Mouse (Mus musculus) liver, embryonic 12.5 days (tissue): ENCODE measurements around the gene Limch1. TPM values are rescaled to one million over a fixed set of nuclear protein-coding genes. Genes with fewer than 3 reads are reported as not detected.

Experiments used
- ATAC-seq: fragments of 200-750 bp; cut with Nextera tagmentation; 2 replicates; pipeline ENCODE4 v1.8.0; 2017; ENCODE audit warnings: moderate number of reproducible peaks, mild to moderate bottlenecking, moderate library complexity
- H3K27ac ChIP-seq: fragments of 300-500 bp; sonication (generic); 2 replicates; pipeline ENCODE4 v1.5.1; 2016; ENCODE audit warnings: mild to moderate bottlenecking
- H3K27me3 ChIP-seq: fragments of 300-500 bp; sonication (generic); replicated peaks from 2 replicates; pipeline ENCODE4 v1.6.1; 2016; ENCODE audit warnings: mild to moderate bottlenecking, moderate library complexity
- H3K36me3 ChIP-seq: fragments of 300-500 bp; sonication (generic); 2 replicates; pipeline ENCODE4 v1.6.1; 2016; ENCODE audit warnings: mild to moderate bottlenecking, moderate library complexity
- H3K4me1 ChIP-seq: fragments of 300-500 bp; sonication (generic); 2 replicates; pipeline ENCODE4 v1.6.1; 2016
- H3K4me2 ChIP-seq: fragments of 300-500 bp; sonication (generic); 2 replicates; pipeline ENCODE4 v1.6.1; 2016; ENCODE audit warnings: mild to moderate bottlenecking, moderate library complexity
- H3K4me3 ChIP-seq: fragments of 300-500 bp; sonication (generic); 2 replicates; pipeline ENCODE4 v1.5.1; 2016; ENCODE audit warnings: mild to moderate bottlenecking, moderate library complexity
- H3K9ac ChIP-seq: fragments of 300-500 bp; sonication (generic); 2 replicates; pipeline ENCODE4 v1.6.1; 2016; ENCODE audit warnings: mild to moderate bottlenecking, moderate library complexity
- H3K9me3 ChIP-seq: fragments of 300-500 bp; sonication (generic); replicated peaks from 2 replicates; pipeline ENCODE4 v1.6.1; 2016; ENCODE audit warnings: mild to moderate bottlenecking, moderate library complexity
- WGBS: fragments of 180-500 bp; shearing (Covaris S2); methylation state at CpG from one replicate; pipeline ENCODE4 v1.1.7; 2016; ENCODE audit not compliant: insufficient replicate concordance; 5-methylcytosine and 5-hydroxymethylcytosine counted together
- polyA plus RNA-seq: library from polyadenylated mRNA; unstranded; fragments of >200 nt; fragmentation: Nextera tagmentation; extraction: Ambion mirVana; gene quantifications from 2 replicates; pipeline ENCODE4 v1.2.1, GENCODE M21; 2016

Gene Limch1
- polyA plus RNA-seq, 1 experiment from 2014 or later = 3.8 TPM

GRCm38 (mm10) chr5:66898252-66898651 lies 152.6 kb downstream of the Limch1 start:
- no peak for ATAC-seq
- H3K9me3 ChIP-seq = no peaks in the 10 kb centered on the region

DNA sequence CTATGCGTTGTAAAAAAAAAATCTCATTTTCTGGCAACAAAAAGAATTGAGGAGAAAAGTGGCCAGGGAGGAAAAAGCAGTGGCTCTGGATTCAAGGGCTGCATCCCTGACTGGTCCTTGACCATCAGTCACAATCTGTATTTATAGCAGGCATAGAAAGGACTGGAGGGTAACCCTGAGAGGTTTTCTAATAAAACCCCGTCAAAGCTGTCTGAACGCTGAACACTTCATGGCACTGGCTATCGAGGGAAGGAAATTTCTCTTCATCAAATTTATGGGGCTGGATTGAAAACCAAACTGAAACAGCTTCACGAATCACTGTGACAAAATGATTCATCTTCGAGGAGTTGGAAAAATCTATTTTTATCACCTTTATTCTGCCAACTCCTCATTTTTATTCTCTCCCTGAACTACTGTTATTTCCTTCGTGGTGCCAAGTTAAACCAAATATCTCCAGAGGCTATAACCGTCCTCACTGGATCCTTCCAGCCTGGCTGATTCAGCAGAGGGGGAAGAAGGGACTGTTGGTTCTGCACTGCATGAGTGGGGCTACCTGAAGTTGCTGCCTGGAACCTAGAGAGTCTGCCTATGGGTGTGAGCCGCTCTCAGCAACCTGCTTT lies 153.3 kb downstream of the Limch1 start:
- no peak for ATAC-seq
- Histone ChIP-seq H3K27me3 (no peaks in the 10 kb centered on the region), H3K4me3 (no peak overlapping the region), H3K4me1 (no peaks in the 10 kb centered on the region), H3K4me2 (no peak overlapping the region), H3K27ac (no peak overlapping the region), H3K36me3 (no peaks in the 10 kb centered on the region), H3K9ac (no peak overlapping the region), H3K9me3 (no peaks in the 10 kb centered on the region)
- 65% methylated on average over 9 of the region's 9 CpGs for WGBS

More at GRCm38 (mm10) chr5:66898252-66898651, 152.6 kb downstream of the Limch1 start:
- H3K27ac ChIP-seq = no peak overlapping the region
- H3K4me1 ChIP-seq = no peaks in the 10 kb centered on the region
- H3K9ac ChIP-seq = no peak overlapping the region
- no peak overlapping the region for H3K4me2 ChIP-seq
- H3K27me3 ChIP-seq = no peaks in the 10 kb centered on the region
- 70% methylated on average over 1 of the region's 1 CpGs for WGBS
- H3K4me3 ChIP-seq = no peak overlapping the region
- no peaks in the 10 kb centered on the region for H3K36me3 ChIP-seq

DNA sequence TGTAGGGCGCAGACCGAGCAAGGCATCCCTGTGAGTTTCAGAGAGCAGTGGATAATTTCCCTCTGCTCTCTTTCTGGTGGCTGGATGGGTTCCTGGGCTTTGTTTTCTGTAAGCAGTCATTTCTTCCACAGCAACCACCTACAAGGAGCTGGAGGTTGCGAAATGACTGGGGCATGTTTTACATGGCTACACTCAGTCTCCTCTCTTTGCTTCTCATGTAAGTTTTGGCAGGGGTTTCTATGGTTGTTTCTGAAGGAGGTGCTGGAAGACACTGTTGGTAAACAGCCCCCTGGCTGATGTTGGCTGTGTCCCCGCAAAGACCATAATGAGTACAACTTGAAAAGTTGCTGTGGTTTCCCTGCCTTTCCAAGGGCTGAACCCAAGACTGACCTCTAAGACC lies 155.5 kb downstream of the Limch1 start:
- H3K36me3 ChIP-seq = no peaks in the 10 kb centered on the region
- H3K4me3 ChIP-seq = no peak overlapping the region
- H3K4me2 ChIP-seq = no peak overlapping the region
- H3K4me1 ChIP-seq = no peaks in the 10 kb centered on the region
- no peak for ATAC-seq
- H3K9me3 ChIP-seq = no peaks in the 10 kb centered on the region
- no peak overlapping the region for H3K9ac ChIP-seq
- WGBS = 79% methylated on average over 4 of the region's 4 CpGs
- H3K27ac ChIP-seq = no peak overlapping the region
- H3K27me3 ChIP-seq = no peaks in the 10 kb centered on the region

- no peaks in the 10 kb centered on the region for H3K9me3 ChIP-seq
- H3K4me2 ChIP-seq = no peak overlapping the region
- WGBS = 63% methylated on average over 6 of the region's 6 CpGs
- H3K4me1 ChIP-seq = no peaks in the 10 kb centered on the region
- no peak overlapping the region for H3K4me3 ChIP-seq
- H3K27ac ChIP-seq = no peak overlapping the region
- no peaks in the 10 kb centered on the region for H3K36me3 ChIP-seq
- H3K9ac ChIP-seq = no peak overlapping the region
- ATAC-seq = no peak
- no peaks in the 10 kb centered on the region for H3K27me3 ChIP-seq
Observed at GRCm38 (mm10) chr5:66904835-66905234, 159.2 kb downstream of the Limch1 start.

- no peaks in the 10 kb centered on the region for H3K27me3 ChIP-seq
- H3K4me1 ChIP-seq = no peaks in the 10 kb centered on the region
- no peaks in the 10 kb centered on the region for H3K36me3 ChIP-seq
- no peak overlapping the region for H3K4me3 ChIP-seq
- H3K27ac ChIP-seq = no peak overlapping the region
- no peak for ATAC-seq
- no peak overlapping the region for H3K4me2 ChIP-seq
- H3K9me3 ChIP-seq = no peaks in the 10 kb centered on the region
- WGBS = 71% methylated on average over 9 of the region's 9 CpGs
- no peak overlapping the region for H3K9ac ChIP-seq
Observed at GRCm38 (mm10) chr5:66908883-66909282, 163.3 kb downstream of the Limch1 start.

DNA sequence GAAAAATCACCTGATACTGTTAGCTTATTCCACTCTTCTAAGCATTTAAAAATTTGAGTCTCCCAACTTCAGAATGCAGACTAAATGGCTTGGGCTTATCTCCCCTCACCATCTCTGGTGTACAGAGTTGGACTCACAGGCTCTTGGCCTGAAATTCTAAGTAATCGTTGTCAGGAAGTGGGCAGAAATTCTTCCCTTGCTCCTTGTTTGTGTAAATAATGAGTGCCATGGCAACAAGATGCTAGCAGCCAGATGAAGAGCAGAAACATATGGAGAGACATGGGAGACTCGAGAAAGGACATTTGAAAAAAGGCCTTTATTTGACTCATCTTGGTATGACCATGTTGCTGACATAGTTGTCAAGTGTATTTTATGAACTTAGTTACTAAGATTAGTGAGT lies 164.3 kb downstream of the Limch1 start:
- Histone ChIP-seq H3K4me3 (no peak overlapping the region), H3K4me1 (no peaks in the 10 kb centered on the region), H3K4me2 (no peak overlapping the region), H3K27ac (no peak overlapping the region), H3K9me3 (no peaks in the 10 kb centered on the region), H3K27me3 (no peaks in the 10 kb centered on the region), H3K36me3 (no peaks in the 10 kb centered on the region), H3K9ac (no peak overlapping the region)
- whole genome bisulfite sequencing = 54% methylated on average over 2 of the region's 2 CpGs
- ATAC-seq = no peak

DNA sequence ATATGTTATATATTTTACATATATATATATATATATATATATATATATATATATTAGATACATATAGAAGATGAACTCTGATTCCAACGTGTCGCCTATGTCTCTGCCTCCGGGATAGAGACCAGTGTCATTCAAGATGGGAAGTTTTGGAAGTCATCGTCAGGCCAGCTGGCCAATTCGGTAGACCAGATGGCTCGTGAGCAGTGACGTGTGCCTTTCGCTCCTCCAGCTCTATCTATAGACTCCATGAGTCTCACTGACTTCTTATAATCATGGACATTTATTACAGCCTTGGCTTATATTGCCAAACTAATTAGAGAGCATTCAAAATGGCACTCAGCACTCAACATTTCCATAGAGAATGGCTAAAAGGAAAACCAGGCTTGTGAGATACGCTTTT lies 165.0 kb downstream of the Limch1 start:
- Histone ChIP-seq H3K36me3 (no peaks in the 10 kb centered on the region), H3K9me3 (no peaks in the 10 kb centered on the region), H3K4me3 (no peak overlapping the region), H3K27me3 (no peaks in the 10 kb centered on the region), H3K4me1 (no peaks in the 10 kb centered on the region), H3K27ac (no peak overlapping the region), H3K9ac (no peak overlapping the region), H3K4me2 (no peak overlapping the region)
- WGBS = 76% methylated on average over 9 of the region's 9 CpGs
- ATAC-seq = no peak

DNA sequence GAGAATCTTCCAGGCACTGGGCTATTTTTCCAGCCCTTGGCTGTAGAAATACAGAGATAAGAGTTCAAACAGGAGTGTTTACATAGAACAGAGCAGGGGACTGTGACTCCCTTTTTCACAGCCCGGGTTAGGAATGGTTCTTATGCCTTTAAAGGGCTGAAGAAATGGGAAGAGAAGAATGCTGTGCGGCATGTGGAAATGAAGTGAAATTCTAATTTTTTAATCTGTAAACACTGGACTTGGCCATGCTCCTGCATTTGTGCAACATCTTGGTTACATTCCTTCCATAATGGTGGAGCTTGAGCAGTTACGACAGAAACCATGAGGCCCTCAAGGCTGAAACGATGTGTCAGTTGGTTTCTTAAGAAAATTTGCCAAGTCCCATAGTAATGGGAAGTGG lies 165.4 kb downstream of the Limch1 start:
- Histone ChIP-seq H3K4me2 (no peak overlapping the region), H3K27me3 (no peaks in the 10 kb centered on the region), H3K4me1 (no peaks in the 10 kb centered on the region), H3K9me3 (no peaks in the 10 kb centered on the region), H3K36me3 (no peaks in the 10 kb centered on the region), H3K9ac (no peak overlapping the region), H3K4me3 (no peak overlapping the region), H3K27ac (no peak overlapping the region)
- 76% methylated on average over 4 of the region's 4 CpGs for WGBS
- no peak for ATAC-seq

DNA sequence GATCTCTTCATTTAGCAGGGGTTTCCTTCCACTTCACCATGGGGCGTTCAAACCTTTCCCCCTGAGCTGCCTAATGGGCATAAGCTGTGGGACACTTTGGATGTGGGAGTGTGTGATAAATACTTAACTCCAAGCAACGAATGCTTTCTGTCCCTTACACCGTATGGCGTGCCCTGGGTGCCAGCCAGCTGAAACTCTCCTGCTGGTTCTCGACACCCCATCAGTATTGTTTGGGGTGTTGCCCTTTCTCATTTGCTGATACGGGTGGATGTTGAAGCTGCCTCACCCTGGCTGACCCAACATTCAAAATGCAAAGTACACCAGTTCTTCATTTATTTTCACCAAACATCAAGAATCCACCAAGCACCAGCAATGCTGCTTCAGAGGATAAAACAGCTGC lies 168.2 kb downstream of the Limch1 start:
- H3K36me3 ChIP-seq = no peaks in the 10 kb centered on the region
- 71% methylated on average over 6 of the region's 6 CpGs for WGBS
- no peaks in the 10 kb centered on the region for H3K4me1 ChIP-seq
- no peak overlapping the region for H3K27ac ChIP-seq
- H3K27me3 ChIP-seq = no peaks in the 10 kb centered on the region
- H3K9me3 ChIP-seq = no peaks in the 10 kb centered on the region
- no peak overlapping the region for H3K4me3 ChIP-seq
- H3K9ac ChIP-seq = no peak overlapping the region
- no peak for ATAC-seq
- H3K4me2 ChIP-seq = no peak overlapping the region

DNA sequence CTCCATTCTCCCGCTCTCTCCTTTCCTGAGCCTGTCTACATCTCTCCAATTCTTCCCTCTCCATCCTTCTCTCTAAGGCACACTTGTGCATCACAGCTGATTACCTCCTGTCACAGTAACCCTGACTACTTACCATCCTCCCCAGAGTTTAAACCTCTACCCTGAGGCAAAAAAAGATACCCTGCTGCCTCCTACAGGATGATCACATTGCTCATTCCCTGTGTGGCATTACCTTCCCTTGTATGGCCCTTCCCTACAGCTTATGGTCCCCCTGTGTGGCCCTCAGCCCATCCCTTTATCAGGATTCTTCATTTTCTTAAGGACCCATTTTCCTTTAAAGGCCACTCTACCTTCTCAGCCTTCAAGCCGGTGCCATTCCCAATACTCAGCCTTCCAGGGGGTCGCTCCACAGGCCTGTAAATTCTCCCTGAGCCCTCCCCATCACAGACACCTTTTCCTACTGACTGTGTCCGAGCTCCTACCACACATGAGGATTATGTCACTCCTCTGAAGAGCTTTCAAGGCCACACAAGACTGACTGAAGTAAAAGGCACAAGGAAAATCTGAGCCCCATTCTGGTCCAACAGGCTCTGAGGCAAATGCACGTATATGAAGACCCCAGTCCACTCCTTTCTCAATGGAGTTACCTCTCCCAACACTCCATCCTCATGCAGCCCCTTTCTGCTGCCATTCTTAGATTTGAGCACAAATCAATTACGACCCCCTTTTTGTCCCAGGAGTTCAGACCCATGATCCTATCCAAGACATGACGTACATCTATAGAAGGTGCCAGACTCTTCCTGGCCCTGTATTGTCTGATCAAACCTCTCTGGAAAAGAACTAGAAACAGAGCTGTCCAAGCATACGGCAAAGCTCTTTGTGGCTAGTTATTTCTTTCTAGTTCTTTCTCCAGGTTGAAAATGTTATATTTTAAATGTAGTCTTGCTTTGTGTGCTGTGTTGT lies 172.0 kb downstream of the Limch1 start:
- no peak overlapping the region for H3K27ac ChIP-seq
- no peak overlapping the region for H3K4me3 ChIP-seq
- H3K4me1 ChIP-seq = no peaks in the 10 kb centered on the region
- no peak overlapping the region for H3K4me2 ChIP-seq
- H3K36me3 ChIP-seq = no peaks in the 10 kb centered on the region
- WGBS = 68% methylated on average over 8 of the region's 8 CpGs
- no peak overlapping the region for H3K9ac ChIP-seq
- no peak for ATAC-seq
- H3K27me3 ChIP-seq = no peaks in the 10 kb centered on the region
- no peaks in the 10 kb centered on the region for H3K9me3 ChIP-seq

GRCm38 (mm10) chr5:66918316-66919305 lies 173.0 kb downstream of the Limch1 start:
- Histone ChIP-seq H3K4me3 (no peak overlapping the region), H3K9me3 (no peaks in the 10 kb centered on the region), H3K9ac (no peak overlapping the region), H3K27ac (no peak overlapping the region), H3K4me2 (no peak overlapping the region), H3K36me3 (no peaks in the 10 kb centered on the region), H3K27me3 (no peaks in the 10 kb centered on the region), H3K4me1 (no peaks in the 10 kb centered on the region)
- ATAC-seq = no peak
- 54% methylated on average over 11 of the region's 11 CpGs for WGBS
